Mouse (Mus musculus) cortical plate, adult 2 months (tissue): ENCODE measurements around the gene Enox1.

ENCODE experiments used
- CTCF ChIP-seq: fragments of 200-500 bp; IDR thresholded peaks from 2 replicates; pipeline ENCODE4 v1.5.1; 2011; ENCODE audit warnings: mild to moderate bottlenecking, control low read depth, low read length; ENCODE audit not compliant: insufficient read depth; ENCODE audit errors: extremely low read depth
- POLR2A ChIP-seq: fragments of 200-500 bp; IDR thresholded peaks from 2 replicates; pipeline ENCODE4 v1.6.1; 2011; ENCODE audit warnings: mild to moderate bottlenecking, low read length, control low read depth; ENCODE audit not compliant: insufficient read depth; ENCODE audit errors: extremely low read depth

DNA sequence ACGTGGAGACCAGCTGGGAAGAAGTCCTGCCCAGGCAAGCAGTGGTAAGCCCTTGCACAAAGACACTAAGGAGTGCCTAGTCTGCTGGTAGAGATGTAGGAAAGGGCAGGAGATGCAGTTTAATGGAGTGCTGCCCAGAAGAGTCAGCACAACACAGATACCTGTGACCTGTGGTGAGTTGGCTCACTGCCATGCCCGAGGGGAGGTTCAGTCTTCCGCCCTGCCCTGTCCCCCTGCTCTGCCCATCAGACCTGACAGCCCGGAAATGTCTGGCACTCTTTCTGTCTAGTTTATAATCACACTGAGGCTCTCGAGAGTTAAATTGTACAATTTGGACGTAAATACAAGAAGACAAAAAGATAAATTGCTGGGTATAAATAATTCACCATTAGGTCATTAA, 7.8 kb downstream of the Enox1 start:
- no peak for TF ChIP-seq POLR2A
- no peak for TF ChIP-seq CTCF
